Mouse (Mus musculus): ENCODE results near the gene Slc25a26.

DNA sequence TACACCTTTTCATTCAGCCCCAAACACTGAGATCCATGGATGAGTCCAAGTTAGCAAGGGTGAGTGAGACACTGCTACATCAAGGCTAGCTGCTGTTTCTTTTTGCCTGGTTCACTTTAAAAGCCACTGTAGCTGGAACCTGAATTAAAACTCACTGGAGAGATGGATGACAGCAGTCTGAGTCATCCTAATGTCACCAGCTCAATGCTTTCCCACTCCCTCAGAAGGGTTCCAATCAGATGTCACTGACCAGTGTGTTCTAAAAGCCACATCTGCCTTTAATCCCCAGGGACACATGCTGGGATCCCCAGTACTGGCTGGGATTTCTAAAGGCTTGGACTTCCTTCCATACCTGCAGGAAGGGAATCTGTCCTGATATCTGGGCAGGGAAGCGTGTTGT lies 141.9 kb downstream of the Slc25a26 start:
- TF ChIP-seq CTCF (conservative IDR thresholded peaks at IDR 0.05; ENCODE audit: low read length) (no peak), POU5F1 (IDR thresholded peaks at IDR 0.05; ENCODE audit: borderline replicate concordance, low read length) (no peak)
